Mouse (Mus musculus) limb, embryonic 13.5 days (tissue): ENCODE results near the gene Neurod1. TPM values are rescaled to one million over a fixed set of nuclear protein-coding genes. Genes with fewer than 3 reads are reported as not detected.

Experiments used
- polyA plus RNA-seq: library from polyadenylated mRNA; unstranded; fragments of >200 nt; fragmentation: Nextera tagmentation; extraction: Ambion mirVana; gene quantifications from 2 replicates; pipeline ENCODE4 v1.2.1, GENCODE M21; 2015

Neurod1 gene
- polyA plus RNA-seq, 1 experiment from 2014 or later, result not detected

Other genes starting within 250 kb of the Neurod1 start
- gene Itga4, start 201.3 kb downstream of the Neurod1 start, polyA plus RNA-seq, result 8.8 and 9.7 TPM in 2 replicates
- 1.1 and 1.2 TPM in 2 replicates for gene Cerkl, start within 50 bp of the Neurod1 start, polyA plus RNA-seq
- 8.1 and 9.1 TPM in 2 replicates for gene Itprid2, start 178.6 kb upstream of the Neurod1 start, polyA plus RNA-seq